Mouse (Mus musculus) midbrain, embryonic 10.5 days (tissue): ENCODE measurements around the gene AU040320. TPM values are rescaled to one million over a fixed set of nuclear protein-coding genes. Genes with fewer than 3 reads are reported as not detected.

ENCODE experiments used
- DNase-seq: peaks from one replicate; pipeline ENCODE4 v3.0.0-alpha.2; 2017; ENCODE audit warnings: low spot score
- H3K27ac ChIP-seq: fragments of 300-500 bp; sonication (generic); replicated peaks from 2 replicates; pipeline ENCODE4 v1.5.1; 2016; ENCODE audit warnings: mild to moderate bottlenecking
- H3K27me3 ChIP-seq: fragments of 300-500 bp; sonication (generic); 2 replicates; pipeline ENCODE4 v1.6.1; 2016; ENCODE audit warnings: low read depth, mild to moderate bottlenecking; ENCODE audit not compliant: poor library complexity, severe bottlenecking
- H3K36me3 ChIP-seq: fragments of 300-500 bp; sonication (generic); 2 replicates; pipeline ENCODE4 v1.6.1; 2016; ENCODE audit warnings: mild to moderate bottlenecking, moderate library complexity
- H3K4me1 ChIP-seq: fragments of 300-500 bp; sonication (generic); 2 replicates; pipeline ENCODE4 v1.6.1; 2016
- H3K4me3 ChIP-seq: fragments of 300-500 bp; sonication (generic); 2 replicates; pipeline ENCODE4 v1.5.1; 2016; ENCODE audit warnings: mild to moderate bottlenecking, moderate library complexity
- H3K9me3 ChIP-seq: fragments of 300-500 bp; sonication (generic); replicated peaks from 2 replicates; pipeline ENCODE4 v1.6.1; 2016; ENCODE audit warnings: mild to moderate bottlenecking
- WGBS: fragments of 180-500 bp; shearing (Covaris S2); methylation state at CpG from one replicate; pipeline ENCODE4 v1.1.7; 2016; 5-methylcytosine and 5-hydroxymethylcytosine counted together
- polyA plus RNA-seq: library from polyadenylated mRNA; unstranded; fragments of >200 nt; fragmentation: Nextera tagmentation; extraction: Ambion mirVana; gene quantifications from 2 replicates; pipeline ENCODE4 v1.2.1, GENCODE M21; 2016

Gene AU040320
- polyA plus RNA-seq, 1 experiment from 2014 or later = 24.4 TPM

DNA sequence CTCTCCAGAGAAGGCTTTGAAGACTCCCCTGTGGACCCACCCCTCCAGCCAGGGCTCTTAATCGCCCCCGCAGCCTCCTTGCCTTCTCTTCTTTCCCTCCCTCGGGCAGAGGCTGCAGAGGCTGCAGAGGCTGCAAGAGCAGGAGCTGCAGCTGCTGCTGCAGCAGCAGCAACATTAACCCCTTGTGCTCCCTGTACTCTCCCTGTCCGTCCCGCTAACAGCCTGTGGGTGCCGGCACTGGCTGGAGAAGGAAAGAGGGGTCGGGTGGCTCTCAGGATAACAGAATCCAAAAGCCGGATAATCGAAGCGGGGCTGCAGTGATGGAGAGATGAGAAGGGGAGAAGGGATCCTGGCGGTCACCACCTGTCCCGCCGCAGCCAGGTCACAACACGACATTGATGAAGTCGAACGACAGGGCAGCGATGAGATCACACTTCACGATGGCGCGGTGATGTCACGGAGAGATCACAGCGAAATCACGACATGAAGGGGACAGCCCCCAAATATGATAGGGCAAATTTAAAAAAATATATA, 669 bp upstream of the AU040320 start:
- Histone ChIP-seq H3K4me3 (peak overlapping the region; percentile 95), H3K4me1 (peaks cover 60% of the 10 kb centered on the region), H3K36me3 (peaks cover 43% of the 10 kb centered on the region), H3K27me3 (peaks cover 11% of the 10 kb centered on the region; the same call in 1 of the 2 replicates), H3K9me3 (no peaks in the 10 kb centered on the region), H3K27ac (peak overlapping the region; percentile 98)
- peak; percentile 62 for DNase-seq
- WGBS = 0% methylated on average over 23 of the region's 23 CpGs

DNA sequence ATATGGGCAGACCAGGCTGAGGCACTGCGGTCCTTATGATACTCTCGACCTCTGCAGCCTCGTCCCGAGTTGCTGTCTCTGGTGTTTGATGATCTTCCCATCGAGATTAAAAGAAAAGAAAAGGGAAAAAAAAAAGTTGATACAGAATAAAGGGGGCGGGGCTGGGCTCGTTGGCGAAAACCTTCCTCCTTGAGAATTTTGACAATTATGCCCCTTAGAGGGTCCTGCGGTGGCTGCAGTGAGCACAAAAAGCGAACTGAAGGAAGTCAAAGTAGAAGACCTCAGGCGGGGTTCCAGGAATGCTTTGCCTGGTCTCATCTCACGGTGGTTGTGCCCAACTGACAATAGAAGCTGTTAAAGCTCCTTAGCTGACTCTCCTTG, 877 bp downstream of the AU040320 start:
- peaks cover 36% of the 10 kb centered on the region for H3K36me3 ChIP-seq
- H3K4me3 ChIP-seq = peak overlapping the region; percentile 95
- H3K9me3 ChIP-seq = no peaks in the 10 kb centered on the region
- 1% methylated on average over 12 of the region's 12 CpGs for WGBS
- peaks cover 51% of the 10 kb centered on the region for H3K4me1 ChIP-seq
- peak overlapping the region; percentile 98 for H3K27ac ChIP-seq
- H3K27me3 ChIP-seq = peaks cover 11% of the 10 kb centered on the region; the same call in 1 of the 2 replicates
- DNase-seq = no peak

DNA sequence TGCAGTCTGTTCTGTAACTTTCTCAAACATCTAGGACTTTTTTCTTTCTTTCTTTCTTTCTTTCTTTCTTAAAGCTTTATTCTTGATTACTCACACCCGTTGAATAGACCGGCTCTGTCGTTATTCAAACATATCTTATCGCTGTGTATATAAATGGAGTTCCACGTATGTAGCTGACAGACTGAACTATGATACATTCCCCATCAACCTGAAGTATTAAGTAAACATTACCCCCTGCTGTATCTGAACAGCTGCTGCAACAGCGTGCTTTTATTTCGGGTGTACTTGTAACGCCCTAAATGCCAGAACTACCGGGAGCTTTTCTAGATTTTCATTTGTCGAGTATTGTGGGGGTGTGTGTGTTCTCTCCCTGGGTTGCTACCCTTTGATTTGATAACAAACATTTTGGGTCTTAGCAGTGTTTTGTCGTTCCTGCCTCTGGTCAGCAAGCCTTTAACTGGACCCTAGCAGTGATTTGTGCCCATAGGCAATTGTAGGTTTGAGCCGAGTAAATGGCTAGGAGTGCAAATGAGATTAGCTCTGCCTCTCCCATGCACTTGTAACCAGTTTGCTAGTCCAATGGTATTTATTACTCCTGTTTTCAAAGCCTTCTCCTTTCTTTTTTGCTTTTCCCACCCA, 1.5 kb downstream of the AU040320 start:
- H3K4me3 ChIP-seq = peak overlapping the region; percentile 95
- no peak for DNase-seq
- 57% methylated on average over 12 of the region's 12 CpGs for WGBS
- H3K27me3 ChIP-seq = peaks cover 11% of the 10 kb centered on the region; the same call in 1 of the 2 replicates
- H3K27ac ChIP-seq = no peak overlapping the region
- peaks cover 36% of the 10 kb centered on the region for H3K36me3 ChIP-seq
- H3K9me3 ChIP-seq = no peaks in the 10 kb centered on the region
- H3K4me1 ChIP-seq = peaks cover 45% of the 10 kb centered on the region

DNA sequence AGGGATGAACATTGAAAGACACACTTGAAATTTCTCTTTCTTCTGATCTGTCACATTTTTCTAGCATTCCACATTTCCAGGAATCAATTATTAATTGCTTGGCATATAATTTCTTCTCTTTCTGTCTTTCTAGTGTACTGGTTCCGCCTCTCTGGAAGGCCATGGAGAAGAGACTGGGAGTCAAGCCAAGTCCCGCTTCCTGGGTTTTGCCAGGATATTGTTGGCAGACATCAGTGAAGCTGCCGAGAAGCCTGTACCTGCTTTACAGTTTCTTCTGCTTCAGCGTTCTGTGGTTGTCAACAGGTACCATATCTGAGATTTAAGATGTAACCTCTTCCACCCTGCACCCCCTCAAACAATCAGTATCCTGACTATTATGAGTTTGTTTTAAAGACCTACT, 3.4 kb downstream of the AU040320 start:
- Histone ChIP-seq H3K27ac (no peak overlapping the region), H3K4me3 (no peak overlapping the region), H3K9me3 (no peaks in the 10 kb centered on the region), H3K27me3 (peaks cover 2% of the 10 kb centered on the region; the same call in 1 of the 2 replicates), H3K36me3 (peaks cover 42% of the 10 kb centered on the region), H3K4me1 (peaks cover 26% of the 10 kb centered on the region)
- WGBS = 89% methylated on average over 4 of the region's 4 CpGs
- no peak for DNase-seq

DNA sequence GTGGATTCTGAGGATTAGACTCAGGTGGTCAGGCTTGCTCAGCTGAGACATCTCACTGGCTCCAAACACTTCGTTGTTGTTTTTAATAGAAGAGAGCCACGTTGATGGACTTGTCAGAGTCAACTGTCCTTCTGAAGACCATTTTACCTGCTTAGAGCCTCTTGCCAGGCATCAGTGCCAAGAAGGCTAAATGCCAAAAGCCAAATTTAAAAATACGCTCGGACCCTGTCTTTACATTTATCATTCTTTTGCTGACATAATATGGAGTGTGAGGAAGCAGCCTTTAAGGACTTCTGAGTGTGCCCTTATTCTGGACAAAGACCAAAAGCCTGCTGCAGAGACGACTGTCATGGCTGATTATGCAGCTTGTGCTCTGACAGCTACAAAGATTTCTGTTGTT, 5.0 kb downstream of the AU040320 start:
- no peaks in the 10 kb centered on the region for H3K27me3 ChIP-seq
- 88% methylated on average over 5 of the region's 5 CpGs for WGBS
- DNase-seq = no peak
- no peaks in the 10 kb centered on the region for H3K9me3 ChIP-seq
- peaks cover 30% of the 10 kb centered on the region for H3K4me1 ChIP-seq
- peaks cover 49% of the 10 kb centered on the region for H3K36me3 ChIP-seq
- H3K27ac ChIP-seq = no peak overlapping the region
- H3K4me3 ChIP-seq = no peak overlapping the region

DNA sequence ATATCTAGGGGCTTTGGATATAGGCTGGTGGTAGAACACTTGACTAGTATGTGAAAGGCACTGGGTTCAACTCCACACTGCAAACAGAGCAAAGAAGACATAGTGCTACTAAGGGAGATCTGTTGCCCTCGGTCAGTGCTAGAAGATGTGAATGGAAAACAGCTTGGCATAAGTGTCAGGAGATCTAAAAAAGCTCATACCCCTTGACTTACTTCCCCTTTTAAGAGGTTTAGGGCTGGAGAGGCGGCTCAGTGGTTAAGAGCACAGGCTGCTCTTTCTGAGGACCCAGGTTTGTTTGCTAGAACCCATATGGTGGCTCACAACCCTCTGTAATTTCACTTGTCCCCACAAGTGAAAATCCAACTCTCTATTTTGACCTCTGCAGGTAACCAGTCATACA, 6.1 kb downstream of the AU040320 start:
- H3K27ac ChIP-seq = no peak overlapping the region
- no peak for DNase-seq
- H3K36me3 ChIP-seq = peaks cover 49% of the 10 kb centered on the region
- H3K27me3 ChIP-seq = no peaks in the 10 kb centered on the region
- no peaks in the 10 kb centered on the region for H3K9me3 ChIP-seq
- 84% methylated on average over 2 of the region's 2 CpGs for WGBS
- H3K4me1 ChIP-seq = peaks cover 25% of the 10 kb centered on the region
- no peak overlapping the region for H3K4me3 ChIP-seq

DNA sequence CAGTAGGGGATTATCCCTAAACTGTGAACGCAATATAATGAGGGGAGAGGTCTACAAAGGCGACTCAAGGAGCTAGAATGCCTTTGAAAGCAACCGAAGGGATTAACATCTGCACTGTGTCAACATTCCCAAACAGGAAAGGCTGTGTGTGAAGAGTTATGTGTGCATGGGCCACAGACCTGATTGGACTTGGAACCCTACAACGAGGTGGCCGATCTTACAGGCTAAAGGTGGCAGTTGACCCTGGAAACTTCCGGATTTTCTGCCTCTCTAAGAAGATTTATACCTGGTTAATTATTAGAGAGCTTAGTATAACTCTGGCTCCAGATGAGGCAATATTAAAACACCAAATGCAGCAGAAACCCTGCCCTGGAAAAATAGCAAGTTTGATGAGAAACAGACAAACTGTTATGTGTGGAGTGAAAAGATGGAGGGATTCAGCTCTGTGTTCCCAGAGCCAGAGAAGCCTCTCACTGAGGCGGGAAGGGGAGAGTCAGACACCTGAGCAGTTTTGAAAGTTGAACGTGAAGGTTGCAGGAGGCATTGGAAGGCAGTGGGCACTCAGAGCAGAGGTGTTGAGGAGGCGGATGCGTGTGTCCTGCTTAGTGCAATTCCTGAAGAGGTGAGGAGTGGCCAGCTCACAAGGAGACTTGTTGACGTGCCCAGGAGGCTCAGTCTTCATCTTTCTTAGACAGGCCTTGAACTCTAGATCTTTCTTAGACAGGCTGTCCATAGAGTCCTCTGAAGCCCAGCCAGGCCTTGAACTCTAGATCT, 9.4 kb downstream of the AU040320 start:
- no peak overlapping the region for H3K27ac ChIP-seq
- no peaks in the 10 kb centered on the region for H3K27me3 ChIP-seq
- 60% methylated on average over 11 of the region's 11 CpGs for WGBS
- no peaks in the 10 kb centered on the region for H3K9me3 ChIP-seq
- H3K4me1 ChIP-seq = peaks cover 18% of the 10 kb centered on the region
- peaks cover 38% of the 10 kb centered on the region for H3K36me3 ChIP-seq
- DNase-seq = no peak
- no peak overlapping the region for H3K4me3 ChIP-seq

DNA sequence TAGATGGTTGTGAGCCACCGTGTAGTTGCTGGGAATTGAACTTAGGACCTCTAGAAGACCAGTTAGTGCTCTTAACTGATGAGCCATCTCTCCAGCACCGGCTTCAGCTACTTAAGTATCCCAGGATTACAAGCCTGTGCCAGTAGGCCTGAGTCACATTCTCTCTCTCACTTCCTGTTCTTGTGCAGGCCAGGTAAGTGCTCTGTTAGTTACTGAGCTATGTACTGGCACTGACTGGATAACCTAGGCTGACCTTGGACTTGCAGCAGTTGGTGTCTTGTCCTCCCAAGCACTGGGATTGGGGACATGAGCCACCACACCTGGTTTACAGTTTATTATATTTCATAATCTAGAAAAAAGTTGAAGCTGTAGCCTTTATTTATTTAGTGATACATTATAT, 10.1 kb downstream of the AU040320 start:
- Histone ChIP-seq H3K9me3 (no peaks in the 10 kb centered on the region), H3K4me1 (peaks cover 18% of the 10 kb centered on the region), H3K27ac (no peak overlapping the region), H3K36me3 (peaks cover 34% of the 10 kb centered on the region), H3K27me3 (no peaks in the 10 kb centered on the region), H3K4me3 (no peak overlapping the region)
- 77% methylated on average over 2 of the region's 2 CpGs for WGBS
- DNase-seq = no peak

DNA sequence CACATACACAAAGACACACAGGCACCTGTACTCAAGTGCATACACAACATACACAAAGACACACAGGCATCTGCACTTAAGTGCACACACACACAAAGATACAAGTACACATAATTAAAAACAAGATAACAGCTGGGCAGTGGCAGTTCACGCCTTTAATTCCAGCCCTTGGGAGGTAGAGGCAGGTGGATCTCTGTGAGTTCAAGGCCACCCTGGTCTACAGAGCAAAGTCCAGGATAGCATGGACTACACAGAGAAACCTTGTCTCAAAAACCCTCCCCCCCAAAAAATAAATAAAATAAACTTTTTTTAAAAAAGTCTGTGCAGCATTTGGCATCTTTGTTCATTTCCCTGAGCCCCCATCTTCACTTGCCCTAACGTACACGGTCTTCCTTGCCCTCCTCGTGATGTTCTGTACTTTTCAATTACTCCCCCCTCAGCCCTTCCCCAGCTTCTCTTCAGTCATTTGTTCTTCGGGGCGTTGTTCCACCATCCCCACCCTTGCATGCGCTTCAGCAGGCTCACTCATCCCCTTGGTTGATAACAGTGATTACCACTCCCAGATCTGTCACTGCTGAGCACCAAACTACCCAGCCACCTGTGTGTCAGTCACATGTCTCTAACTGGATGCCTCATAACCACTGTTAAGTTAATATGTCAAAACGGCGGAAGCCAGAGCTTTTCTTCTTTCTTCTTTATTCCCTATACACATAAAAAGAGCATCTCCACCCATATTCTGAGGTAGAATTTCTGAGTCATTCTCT, 16.6 kb downstream of the AU040320 start:
- Histone ChIP-seq H3K4me3 (no peak overlapping the region), H3K36me3 (peaks cover 14% of the 10 kb centered on the region), H3K4me1 (no peaks in the 10 kb centered on the region), H3K27me3 (no peaks in the 10 kb centered on the region), H3K27ac (no peak overlapping the region), H3K9me3 (no peaks in the 10 kb centered on the region)
- DNase-seq = no peak
- 92% methylated on average over 9 of the region's 9 CpGs for WGBS

DNA sequence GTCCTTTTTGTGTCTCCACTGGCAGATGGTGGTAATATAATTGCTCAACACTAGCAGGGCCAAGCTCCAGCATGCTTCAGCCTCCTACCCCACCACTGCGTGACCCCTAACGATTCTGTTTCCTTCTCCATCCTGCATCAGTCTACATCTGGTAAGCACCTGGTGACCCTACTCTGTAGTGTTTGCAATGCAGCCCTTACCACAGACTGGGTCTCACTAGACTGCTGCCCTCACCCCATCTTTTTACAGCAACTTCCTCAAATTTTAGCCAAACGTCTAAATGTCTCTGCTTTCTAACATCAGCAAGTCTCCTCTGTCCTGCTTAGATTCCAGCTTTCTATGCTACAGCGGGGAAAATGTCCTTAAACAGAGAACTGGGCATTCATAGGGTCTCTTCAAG, 17.5 kb downstream of the AU040320 start:
- H3K27ac ChIP-seq = no peak overlapping the region
- no peaks in the 10 kb centered on the region for H3K27me3 ChIP-seq
- DNase-seq = no peak
- H3K9me3 ChIP-seq = no peaks in the 10 kb centered on the region
- 92% methylated on average over 4 of the region's 4 CpGs for WGBS
- peaks cover 14% of the 10 kb centered on the region for H3K36me3 ChIP-seq
- H3K4me3 ChIP-seq = no peak overlapping the region
- H3K4me1 ChIP-seq = no peaks in the 10 kb centered on the region

DNA sequence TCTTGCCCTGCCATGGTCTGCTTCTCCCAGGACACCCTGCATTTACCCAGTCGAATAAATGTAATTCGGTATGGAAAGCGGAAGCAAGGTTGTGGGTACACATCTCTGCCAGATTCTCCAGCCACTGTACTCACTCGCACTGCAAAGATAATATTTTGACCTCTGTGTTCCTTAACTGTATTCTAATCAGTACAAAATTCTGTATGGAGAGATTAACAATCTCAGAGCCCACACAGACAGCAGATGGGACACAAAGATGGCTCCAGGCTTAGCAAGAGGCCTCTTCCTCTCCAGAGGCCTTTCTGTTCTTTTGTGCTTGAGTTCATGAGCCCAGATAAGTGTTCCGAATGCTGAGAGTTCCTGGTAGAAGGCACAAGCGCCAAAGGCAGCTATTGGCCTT, 20.5 kb downstream of the AU040320 start:
- WGBS = 94% methylated on average over 6 of the region's 6 CpGs
- Histone ChIP-seq H3K9me3 (no peaks in the 10 kb centered on the region), H3K4me1 (peaks cover 8% of the 10 kb centered on the region), H3K27ac (no peak overlapping the region), H3K36me3 (peaks cover 8% of the 10 kb centered on the region), H3K4me3 (no peak overlapping the region), H3K27me3 (no peaks in the 10 kb centered on the region)
- no peak for DNase-seq

DNA sequence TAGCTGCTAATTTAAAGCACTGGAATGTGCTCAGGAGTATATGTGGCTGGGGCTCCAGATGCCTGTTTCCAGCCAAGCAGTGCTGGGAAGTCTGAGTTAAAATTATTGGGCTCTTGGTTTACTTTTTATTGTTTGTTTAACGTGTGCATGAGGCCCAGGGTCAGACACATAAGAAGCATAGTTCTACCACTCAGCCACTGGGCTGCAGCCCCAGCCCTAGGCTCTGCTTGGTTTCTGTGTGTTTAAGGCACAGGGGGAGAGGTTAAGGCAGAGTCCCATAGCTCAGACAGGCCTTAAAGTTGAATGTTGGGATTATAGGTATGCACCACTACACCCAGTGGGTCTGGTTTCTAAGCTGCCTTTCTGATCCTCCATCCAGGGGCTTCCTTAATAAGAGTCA, 21.8 kb downstream of the AU040320 start:
- DNase-seq = no peak
- H3K4me1 ChIP-seq = peaks cover 21% of the 10 kb centered on the region
- 89% methylated on average over 1 of the region's 1 CpGs for WGBS
- H3K27me3 ChIP-seq = no peaks in the 10 kb centered on the region
- H3K36me3 ChIP-seq = peaks cover 8% of the 10 kb centered on the region
- H3K4me3 ChIP-seq = no peak overlapping the region
- H3K27ac ChIP-seq = no peak overlapping the region
- no peaks in the 10 kb centered on the region for H3K9me3 ChIP-seq
